Mouse (Mus musculus) CD4-positive helper T cell, adult 2 months (primary cell): ENCODE measurements around the gene Mindy4.

Experiments used
- DNase-seq: peaks from one replicate; pipeline ENCODE4 v3.0.0-alpha.2; 2012; ENCODE audit warnings: low read depth, missing footprints, low spot score

Mindy4 gene

GRCm38 (mm10) chr6:55367126-55367525, 163.9 kb downstream of the Mindy4 start:
- DNase-seq, result no peak
